Mouse (Mus musculus): ENCODE data around the gene Mgat4a. TPM values are rescaled to one million over a fixed set of nuclear protein-coding genes. Genes with fewer than 3 reads are reported as not detected.

Gene Mgat4a
- polyA plus RNA-seq, 1 experiment from 2014 or later: 50.1 TPM

DNA sequence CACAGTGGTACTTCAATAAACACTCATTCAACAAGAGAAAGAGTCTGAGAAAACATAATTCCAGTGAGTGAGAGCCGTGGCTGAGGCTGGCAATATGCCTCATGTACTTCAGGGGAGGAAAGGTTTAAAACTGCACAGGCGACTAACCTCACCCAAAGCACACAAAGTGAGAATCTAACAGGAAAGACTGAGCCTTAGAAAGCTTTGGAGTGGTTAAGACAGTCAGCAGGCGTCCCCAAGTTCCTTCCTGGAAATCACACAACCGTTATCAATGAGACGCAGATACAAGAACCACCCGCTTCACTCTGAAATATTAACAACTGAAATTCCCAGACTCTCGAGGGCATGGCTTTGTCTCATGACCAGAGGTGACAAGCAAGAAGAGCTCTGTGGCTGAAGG, 62.4 kb downstream of the Mgat4a start:
- H3K27me3 ChIP-seq (replicated peaks; ENCODE audit: control insufficient read depth, insufficient read depth, low read length): no peaks in the 10 kb centered on the region
- peaks cover 12% of the 10 kb centered on the region for H3K4me1 ChIP-seq (ENCODE audit: control insufficient read depth, insufficient read depth, low read length)
- H3K9me3 ChIP-seq (ENCODE audit: control insufficient read depth, low read length): no peaks in the 10 kb centered on the region
- H3K4me2 ChIP-seq (ENCODE audit: low read depth, low read length): no peak overlapping the region
- H3K27ac ChIP-seq (ENCODE audit: low read length): no peak overlapping the region
- WGBS: 56% methylated on average over 7 of the region's 7 CpGs
- no peaks in the 10 kb centered on the region for H3K36me3 ChIP-seq (ENCODE audit: control insufficient read depth, insufficient read depth, low read length)
- no peak overlapping the region for H3K4me3 ChIP-seq (ENCODE audit: low read length)
- ATAC-seq: no peak
- no peak overlapping the region for H3K9ac ChIP-seq (ENCODE audit: low read depth, low read length)

DNA sequence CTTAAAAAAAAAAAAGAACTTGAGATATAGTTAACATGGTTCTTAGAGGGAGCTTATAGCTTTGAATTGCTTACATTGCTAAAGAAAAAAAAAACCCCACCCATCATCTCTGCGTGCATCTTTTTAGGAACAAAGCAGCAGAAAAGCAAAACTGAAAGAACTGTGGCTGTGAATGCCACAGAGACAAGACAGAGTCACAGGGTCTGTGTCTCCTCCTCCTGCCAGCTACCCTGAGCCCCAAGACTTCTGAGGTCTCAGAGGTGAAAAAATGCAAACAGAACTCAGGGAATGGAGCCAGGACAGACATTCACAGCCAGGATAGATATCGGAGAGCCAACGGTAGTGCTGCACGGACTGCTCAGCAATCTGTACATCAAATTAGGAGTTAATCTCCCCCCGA, 62.9 kb downstream of the Mgat4a start:
- no peaks in the 10 kb centered on the region for H3K36me3 ChIP-seq (ENCODE audit: control insufficient read depth, insufficient read depth, low read length)
- no peak overlapping the region for H3K27ac ChIP-seq (ENCODE audit: low read length)
- no peak for ATAC-seq
- H3K4me2 ChIP-seq (ENCODE audit: low read depth, low read length): 0 out of 2 replicates have a peak overlapping the region, but pooled peaks have one; percentile 4
- 48% methylated on average over 5 of the region's 5 CpGs for WGBS
- no peak overlapping the region for H3K4me3 ChIP-seq (ENCODE audit: low read length)
- no peaks in the 10 kb centered on the region for H3K27me3 ChIP-seq (replicated peaks; ENCODE audit: control insufficient read depth, insufficient read depth, low read length)
- H3K9me3 ChIP-seq (ENCODE audit: control insufficient read depth, low read length): no peaks in the 10 kb centered on the region
- H3K4me1 ChIP-seq (ENCODE audit: control insufficient read depth, insufficient read depth, low read length): peaks cover 12% of the 10 kb centered on the region
- 0 out of 2 replicates have a peak overlapping the region, but pooled peaks have one; percentile 24 for H3K9ac ChIP-seq (ENCODE audit: low read depth, low read length)

DNA sequence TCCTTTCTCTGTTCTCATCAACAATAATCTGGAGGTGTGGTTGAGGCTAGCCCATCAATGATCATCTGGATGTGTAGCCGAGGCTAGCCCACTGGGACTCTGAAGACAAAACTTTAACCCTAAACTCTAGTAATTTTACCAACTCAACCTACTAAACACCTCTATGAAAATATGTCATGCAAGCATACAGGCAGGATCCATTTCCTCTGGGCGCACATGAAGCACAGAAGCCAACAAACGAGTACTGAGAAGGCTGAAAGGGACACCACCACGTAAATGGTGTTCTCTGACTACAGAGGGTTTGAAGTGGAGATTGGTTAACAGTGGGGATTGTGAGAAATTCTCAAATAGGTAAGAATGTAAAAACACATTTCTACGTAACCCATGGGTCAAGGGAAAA, 63.6 kb downstream of the Mgat4a start:
- Histone ChIP-seq H3K27me3 (replicated peaks; ENCODE audit: control insufficient read depth, insufficient read depth, low read length) (no peaks in the 10 kb centered on the region), H3K4me1 (ENCODE audit: control insufficient read depth, insufficient read depth, low read length) (peaks cover 12% of the 10 kb centered on the region), H3K27ac (ENCODE audit: low read length) (no peak overlapping the region), H3K4me2 (ENCODE audit: low read depth, low read length) (no peak overlapping the region), H3K9ac (ENCODE audit: low read depth, low read length) (no peak overlapping the region), H3K9me3 (ENCODE audit: control insufficient read depth, low read length) (no peaks in the 10 kb centered on the region), H3K36me3 (ENCODE audit: control insufficient read depth, insufficient read depth, low read length) (no peaks in the 10 kb centered on the region), H3K4me3 (ENCODE audit: low read length) (no peak overlapping the region)
- no peak for ATAC-seq
- 88% methylated on average over 5 of the region's 5 CpGs for WGBS

DNA sequence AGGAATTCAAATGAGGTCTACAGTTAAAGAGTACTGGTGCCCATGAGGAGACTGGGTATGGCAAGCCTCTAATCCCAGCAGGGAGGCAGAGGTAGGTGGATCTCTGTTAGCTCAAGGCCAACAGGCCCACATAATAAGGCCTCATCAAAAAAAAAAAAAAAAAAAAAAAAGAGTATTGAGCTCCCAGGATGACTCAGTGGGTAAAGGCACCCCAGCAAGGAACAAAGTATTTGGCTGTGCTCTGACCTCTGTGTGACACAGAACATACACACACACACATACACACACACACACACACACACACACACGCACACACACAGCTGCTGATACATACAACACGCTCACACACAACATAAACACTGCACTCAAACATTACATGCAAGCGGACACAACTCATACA, 65.5 kb downstream of the Mgat4a start:
- ATAC-seq: no peak
- WGBS: 84% methylated on average over 3 of the region's 3 CpGs
- H3K9ac ChIP-seq (ENCODE audit: low read depth, low read length): no peak overlapping the region
- H3K4me2 ChIP-seq (ENCODE audit: low read depth, low read length): no peak overlapping the region
- H3K4me3 ChIP-seq (ENCODE audit: low read length): no peak overlapping the region
- no peaks in the 10 kb centered on the region for H3K36me3 ChIP-seq (ENCODE audit: control insufficient read depth, insufficient read depth, low read length)
- H3K4me1 ChIP-seq (ENCODE audit: control insufficient read depth, insufficient read depth, low read length): peaks cover 12% of the 10 kb centered on the region
- no peaks in the 10 kb centered on the region for H3K27me3 ChIP-seq (replicated peaks; ENCODE audit: control insufficient read depth, insufficient read depth, low read length)
- no peaks in the 10 kb centered on the region for H3K9me3 ChIP-seq (ENCODE audit: control insufficient read depth, low read length)
- H3K27ac ChIP-seq (ENCODE audit: low read length): no peak overlapping the region

DNA sequence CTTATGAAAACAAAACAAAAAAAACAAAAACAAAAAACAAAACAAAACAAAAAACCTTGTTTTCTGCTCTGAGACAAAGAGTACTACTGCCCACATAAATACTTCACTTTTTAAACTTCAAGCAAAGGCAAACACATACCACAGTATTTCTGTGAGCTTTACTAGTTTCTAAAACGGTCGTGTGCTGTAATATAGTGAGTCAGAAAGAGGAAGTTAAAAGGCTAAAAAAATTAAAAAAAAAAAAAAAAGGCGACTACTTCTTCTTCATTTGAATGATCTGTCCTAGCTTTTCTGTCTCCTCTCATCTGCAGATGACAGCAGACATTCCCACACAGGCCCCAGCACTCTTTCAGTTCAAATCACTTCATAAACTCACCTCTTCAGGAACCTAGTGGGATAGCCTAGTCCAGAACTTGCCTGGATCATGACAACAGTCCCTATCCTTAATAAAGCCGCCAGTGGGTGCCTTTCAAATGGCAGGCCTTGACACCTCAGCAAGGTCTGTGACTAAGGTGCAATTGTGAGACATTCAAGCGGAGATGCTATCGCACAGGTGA, 66.1 kb downstream of the Mgat4a start:
- WGBS: 82% methylated on average over 6 of the region's 6 CpGs
- no peak overlapping the region; the same call in 1 of the 2 replicates for H3K27ac ChIP-seq (ENCODE audit: low read length)

DNA sequence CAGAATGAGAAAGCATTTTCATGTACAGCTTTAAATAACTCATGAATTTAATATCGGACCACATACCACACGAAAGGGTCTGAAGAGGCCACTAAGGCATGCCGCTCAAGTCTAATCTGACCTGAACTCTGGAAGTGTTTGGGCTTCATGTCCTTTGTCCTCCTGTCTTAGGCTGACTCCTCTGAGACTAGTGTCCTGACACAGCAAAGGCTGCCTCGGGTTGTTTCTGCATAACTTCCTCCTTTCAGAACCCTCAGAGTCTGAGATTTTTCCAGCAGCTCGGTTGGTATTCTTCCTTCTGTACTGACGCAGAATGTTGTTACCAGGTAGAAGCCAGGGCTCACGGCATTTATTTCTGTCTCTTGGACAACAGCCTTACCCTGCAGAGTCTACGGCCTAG, 66.8 kb downstream of the Mgat4a start:
- Histone ChIP-seq H3K4me2 (ENCODE audit: low read depth, low read length) (no peak overlapping the region), H3K27ac (ENCODE audit: low read length) (no peak overlapping the region), H3K4me3 (ENCODE audit: low read length) (no peak overlapping the region), H3K27me3 (replicated peaks; ENCODE audit: control insufficient read depth, insufficient read depth, low read length) (no peaks in the 10 kb centered on the region), H3K36me3 (ENCODE audit: control insufficient read depth, insufficient read depth, low read length) (peaks cover under 1% of the 10 kb centered on the region; the same call in 1 of the 2 replicates), H3K4me1 (ENCODE audit: control insufficient read depth, insufficient read depth, low read length) (peaks cover 12% of the 10 kb centered on the region), H3K9ac (ENCODE audit: low read depth, low read length) (no peak overlapping the region), H3K9me3 (ENCODE audit: control insufficient read depth, low read length) (no peaks in the 10 kb centered on the region)
- ATAC-seq: no peak
- WGBS: 75% methylated on average over 8 of the region's 8 CpGs

More for the DNA sequence above, 66.1 kb downstream of the Mgat4a start:
- Histone ChIP-seq H3K36me3 (ENCODE audit: control insufficient read depth, insufficient read depth, low read length) (no peaks in the 10 kb centered on the region), H3K27me3 (replicated peaks; ENCODE audit: control insufficient read depth, insufficient read depth, low read length) (no peaks in the 10 kb centered on the region), H3K4me1 (ENCODE audit: control insufficient read depth, insufficient read depth, low read length) (peaks cover 12% of the 10 kb centered on the region), H3K9me3 (ENCODE audit: control insufficient read depth, low read length) (no peaks in the 10 kb centered on the region), H3K4me3 (ENCODE audit: low read length) (no peak overlapping the region), H3K9ac (ENCODE audit: low read depth, low read length) (no peak overlapping the region), H3K4me2 (ENCODE audit: low read depth, low read length) (no peak overlapping the region)
- ATAC-seq: no peak

DNA sequence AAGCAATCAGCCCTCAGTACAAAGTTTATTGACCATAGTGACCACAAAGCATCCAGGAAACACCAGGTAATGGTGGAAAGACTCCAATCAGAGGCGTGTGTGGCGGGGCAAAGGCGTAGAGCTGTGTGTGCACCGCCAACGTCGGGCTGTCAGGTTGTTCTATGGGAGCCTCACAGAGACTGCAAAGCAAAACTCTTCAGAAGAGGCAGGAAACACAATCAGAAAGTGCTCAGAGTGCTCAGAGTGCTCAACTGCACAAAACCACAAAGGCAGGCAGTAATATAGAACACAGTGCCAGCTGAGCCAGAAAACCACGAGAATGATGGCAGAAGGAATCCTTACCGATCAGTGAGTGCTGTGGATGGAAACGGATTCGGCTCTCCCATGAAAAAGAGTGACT, 67.6 kb downstream of the Mgat4a start:
- no peak overlapping the region for H3K9ac ChIP-seq (ENCODE audit: low read depth, low read length)
- no peak overlapping the region for H3K4me3 ChIP-seq (ENCODE audit: low read length)
- no peaks in the 10 kb centered on the region for H3K27me3 ChIP-seq (replicated peaks; ENCODE audit: control insufficient read depth, insufficient read depth, low read length)
- no peak overlapping the region for H3K27ac ChIP-seq (ENCODE audit: low read length)
- H3K9me3 ChIP-seq (ENCODE audit: control insufficient read depth, low read length): no peaks in the 10 kb centered on the region
- H3K4me2 ChIP-seq (ENCODE audit: low read depth, low read length): no peak overlapping the region
- no peak for ATAC-seq
- 85% methylated on average over 10 of the region's 10 CpGs for WGBS
- H3K36me3 ChIP-seq (ENCODE audit: control insufficient read depth, insufficient read depth, low read length): peaks cover 6% of the 10 kb centered on the region; the same call in 1 of the 2 replicates
- peaks cover 9% of the 10 kb centered on the region for H3K4me1 ChIP-seq (ENCODE audit: control insufficient read depth, insufficient read depth, low read length)

DNA sequence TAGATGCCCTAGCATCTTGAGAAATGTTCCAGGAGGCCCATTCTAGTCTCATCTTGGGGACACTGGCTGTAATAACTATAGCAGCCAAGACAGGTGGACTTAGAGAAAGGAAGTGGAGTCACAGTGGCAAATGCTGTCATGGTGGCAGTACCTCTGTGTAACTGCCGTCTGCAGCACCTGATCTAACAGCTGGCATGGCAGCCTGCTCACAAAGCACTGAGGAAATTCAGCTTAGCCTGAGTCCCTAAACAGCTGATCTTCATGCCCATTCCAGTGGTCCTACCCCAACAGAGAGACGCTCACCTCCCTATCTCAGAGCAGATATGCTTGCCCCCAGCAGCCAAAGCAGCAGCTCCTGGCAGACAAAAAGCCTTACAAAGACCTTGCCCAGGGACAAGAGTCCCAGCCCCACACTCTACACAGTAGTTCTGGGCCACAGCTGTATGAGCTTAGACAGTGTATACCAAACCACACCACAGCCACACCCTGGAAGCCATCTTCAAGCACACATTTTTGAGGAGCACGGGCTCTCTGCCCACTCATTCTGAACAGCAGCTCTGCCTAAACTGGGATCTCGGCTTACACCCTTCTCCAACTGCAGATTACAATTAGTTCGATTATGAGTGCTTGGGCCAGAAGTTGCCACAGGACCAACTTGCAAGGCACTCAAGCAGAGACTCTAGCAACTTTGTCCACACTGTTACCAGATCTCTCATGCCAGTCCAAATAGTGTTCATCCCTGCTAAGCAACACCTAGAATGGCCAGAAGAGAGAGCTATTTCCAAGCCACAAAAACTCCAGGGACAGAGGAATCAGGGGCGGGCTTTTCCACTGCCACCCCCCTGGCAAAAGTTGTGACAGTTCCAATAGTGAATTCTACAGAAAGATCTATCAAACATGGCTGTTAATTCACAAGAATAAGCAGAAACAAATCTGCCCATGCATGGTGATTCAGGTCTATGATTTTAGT, 69.4 kb downstream of the Mgat4a start:
- ATAC-seq: no peak
- Histone ChIP-seq H3K27me3 (replicated peaks; ENCODE audit: control insufficient read depth, insufficient read depth, low read length) (no peaks in the 10 kb centered on the region), H3K36me3 (ENCODE audit: control insufficient read depth, insufficient read depth, low read length) (peaks cover 8% of the 10 kb centered on the region; the same call in 1 of the 2 replicates), H3K9ac (ENCODE audit: low read depth, low read length) (no peak overlapping the region), H3K27ac (ENCODE audit: low read length) (no peak overlapping the region), H3K4me2 (ENCODE audit: low read depth, low read length) (no peak overlapping the region), H3K4me1 (ENCODE audit: control insufficient read depth, insufficient read depth, low read length) (peaks cover 3% of the 10 kb centered on the region), H3K4me3 (ENCODE audit: low read length) (no peak overlapping the region), H3K9me3 (ENCODE audit: control insufficient read depth, low read length) (no peaks in the 10 kb centered on the region)
- 82% methylated on average over 6 of the region's 6 CpGs for WGBS

DNA sequence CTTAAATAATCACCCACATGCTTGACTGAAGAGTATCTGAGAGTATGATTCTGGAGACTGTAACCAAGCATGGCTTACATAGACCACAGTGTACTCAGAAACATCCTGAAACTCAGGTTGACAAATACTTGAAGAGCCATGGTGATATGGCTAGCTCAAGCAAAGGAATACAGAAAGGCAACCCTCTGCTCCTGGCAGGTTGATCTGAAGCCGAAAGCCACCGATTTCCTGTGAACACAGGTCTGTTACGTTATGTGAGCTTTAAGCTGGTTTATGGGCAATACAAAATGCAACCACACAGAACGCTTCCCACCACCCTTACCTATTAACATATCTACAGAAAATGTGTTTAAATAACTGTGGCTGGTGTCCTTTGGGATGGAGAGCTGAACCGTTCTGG, 71.8 kb downstream of the Mgat4a start:
- H3K27ac ChIP-seq (ENCODE audit: low read length): no peak overlapping the region
- H3K9me3 ChIP-seq (ENCODE audit: control insufficient read depth, low read length): no peaks in the 10 kb centered on the region
- H3K4me1 ChIP-seq (ENCODE audit: control insufficient read depth, insufficient read depth, low read length): no peaks in the 10 kb centered on the region; the same call in 1 of the 2 replicates
- WGBS: 88% methylated on average over 5 of the region's 5 CpGs
- H3K4me3 ChIP-seq (ENCODE audit: low read length): no peak overlapping the region
- H3K27me3 ChIP-seq (replicated peaks; ENCODE audit: control insufficient read depth, insufficient read depth, low read length): no peaks in the 10 kb centered on the region
- no peak overlapping the region for H3K4me2 ChIP-seq (ENCODE audit: low read depth, low read length)
- peaks cover 8% of the 10 kb centered on the region; the same call in 1 of the 2 replicates for H3K36me3 ChIP-seq (ENCODE audit: control insufficient read depth, insufficient read depth, low read length)
- H3K9ac ChIP-seq (ENCODE audit: low read depth, low read length): no peak overlapping the region
- no peak for ATAC-seq
